Mouse (Mus musculus): ENCODE results near the gene Lck.

DNA sequence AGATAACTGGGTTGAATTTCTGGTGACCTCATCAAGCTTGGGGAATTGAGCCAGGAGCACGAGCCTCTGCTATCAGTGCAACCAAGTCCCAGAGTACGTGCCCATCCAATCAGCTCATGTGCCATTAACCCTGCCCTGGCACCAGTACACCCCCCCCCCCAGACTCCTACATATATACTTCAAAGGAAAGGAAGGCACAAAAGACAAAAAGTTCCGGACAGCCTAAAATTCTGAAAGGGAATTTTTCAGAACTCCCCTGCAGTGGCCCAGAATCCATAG is 65.3 kb downstream of the Lck start:
- TF ChIP-seq CTCF (conservative IDR thresholded peaks at IDR 0.05; ENCODE audit: insufficient read depth, insufficient read length, low read depth, low read length) (no peak), POLR2A (IDR thresholded peaks at IDR 0.05; ENCODE audit: low read depth, low read length) (no peak)
